Mouse (Mus musculus) CD8-positive naive resting alpha-beta T cell, adult 57 days (primary cell): ENCODE results near the gene Gm32742. TPM values are rescaled to one million over a fixed set of nuclear protein-coding genes. Genes with fewer than 3 reads are reported as not detected.

ENCODE experiments used
- total RNA-seq: library from RNA; stranded (reverse); gene quantifications from one replicate; pipeline ENCODE4 v1.2.4, GENCODE M21; 2023

Gene Gm32742
- 0.09 TPM for total RNA-seq

GRCm38 (mm10) chr9:51165312-51166180 lies at the start of gene Gm32742:
Gm32742 (minus strand) TSS chr9:51165517.

GRCm38 (mm10) chr9:51213023-51213728 lies 47.9 kb upstream of the Gm32742 start, which contains the start of gene Pou2af1:
Pou2af1 (plus strand) TSS chr9:51213708.

GRCm38 (mm10) chr9:51101756-51102425 lies 63.4 kb downstream of the Gm32742 start, which contains the start of gene 4833427G06Rik:
4833427G06Rik (minus strand) TSS chr9:51102078.

Other genes starting within 250 kb of the Gm32742 start
- gene Sik2, start 156.4 kb downstream of the Gm32742 start, total RNA-seq, result 46.0 TPM
- not detected for gene Btg4, start 104.6 kb downstream of the Gm32742 start, total RNA-seq
- not detected for gene Layn, start 88.4 kb downstream of the Gm32742 start, total RNA-seq
- not detected for gene 4833427G06Rik, start 63.4 kb downstream of the Gm32742 start, total RNA-seq
- gene Pou2af1, start 48.2 kb upstream of the Gm32742 start, total RNA-seq, result 27.6 TPM
- gene Colca2, start 113.1 kb upstream of the Gm32742 start, total RNA-seq, result not detected
- gene 1810046K07Rik, start 163.4 kb upstream of the Gm32742 start, total RNA-seq, result not detected